Mouse (Mus musculus) cortical plate, adult 2 months (tissue): ENCODE results near the gene Tns1.

ENCODE experiments used
- CTCF ChIP-seq: fragments of 200-500 bp; IDR thresholded peaks from 2 replicates; pipeline ENCODE4 v1.5.1; 2011; ENCODE audit warnings: mild to moderate bottlenecking, control low read depth, low read length; ENCODE audit not compliant: insufficient read depth; ENCODE audit errors: extremely low read depth
- POLR2A ChIP-seq: fragments of 200-500 bp; IDR thresholded peaks from 2 replicates; pipeline ENCODE4 v1.6.1; 2011; ENCODE audit warnings: mild to moderate bottlenecking, low read length, control low read depth; ENCODE audit not compliant: insufficient read depth; ENCODE audit errors: extremely low read depth

DNA sequence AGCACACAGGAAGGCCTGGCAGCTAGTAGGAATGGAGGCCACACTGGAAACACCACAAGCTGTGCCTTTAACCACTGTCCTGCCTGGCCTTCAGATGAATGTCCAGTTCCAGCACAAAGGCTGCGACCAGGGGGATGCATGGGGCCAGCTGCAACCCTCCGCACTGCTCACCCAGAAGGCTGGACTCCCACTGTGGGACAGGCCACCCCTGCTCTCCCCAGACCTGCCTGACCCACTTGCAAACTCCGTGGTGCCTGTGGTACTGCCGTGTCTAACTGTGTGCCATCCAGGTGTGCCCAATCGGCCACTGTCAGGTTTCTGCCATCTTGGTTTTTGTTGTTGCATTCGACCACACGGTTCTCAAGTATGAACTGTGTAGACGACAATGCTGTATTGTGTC is 219.6 kb downstream of the Tns1 start:
- TF ChIP-seq POLR2A (no peak), CTCF (no peak)
